Mouse (Mus musculus) C3H10T1/2 (cell line): ENCODE measurements around the gene Vmn1r59. TPM values are rescaled to one million over a fixed set of nuclear protein-coding genes. Genes with fewer than 3 reads are reported as not detected.

ENCODE experiments used
- polyA plus RNA-seq, 2 experiments: library from polyadenylated mRNA; unstranded; fragments of >200 nt; fragmentation: generic; extraction: Trizol; gene quantifications; one replicate each; pipeline ENCODE4 v1.2.1; 2012; ENCODE audit warnings: missing spikeins in 2 of 2

The Vmn1r59 gene
- polyA plus RNA-seq: not detected

GRCm38 (mm10) chr7:5456674-5457073 lies at the start of gene Vmn1r59:
Vmn1r59 (minus strand) TSS chr7:5456774.

GRCm38 (mm10) chr7:5493856-5494255 lies 37.3 kb upstream of the Vmn1r59 start, which contains the start of gene Vmn2r28:
Vmn2r28 (minus strand) TSS chr7:5493956.

GRCm38 (mm10) chr7:5413296-5413695 lies 43.3 kb downstream of the Vmn1r59 start, which contains the start of gene Vmn1r58:
Vmn1r58 (minus strand) TSS chr7:5413396.

Other genes starting within 250 kb of the Vmn1r59 start
- not detected for gene Vmn1r57, start 238.3 kb downstream of the Vmn1r59 start, polyA plus RNA-seq
- not detected for gene Gm5065, start 106.2 kb downstream of the Vmn1r59 start, polyA plus RNA-seq
- not detected for gene Nlrp2, start 105.7 kb downstream of the Vmn1r59 start, polyA plus RNA-seq
- gene Vmn1r58, start 43.4 kb downstream of the Vmn1r59 start, polyA plus RNA-seq: not detected
- not detected for gene Vmn2r28, start 37.2 kb upstream of the Vmn1r59 start, polyA plus RNA-seq
- not detected for gene Vmn1r60, start 90.5 kb upstream of the Vmn1r59 start, polyA plus RNA-seq
- not detected for gene Vmn1r61, start 156.5 kb upstream of the Vmn1r59 start, polyA plus RNA-seq
- not detected for gene Vmn1r62, start 216.9 kb upstream of the Vmn1r59 start, polyA plus RNA-seq